Mouse (Mus musculus) bone marrow, adult 2 months (tissue): ENCODE measurements at regions not wholly inside any gene's neighbourhood (a gene's known extent, or its start where the extent isn't known, plus 50 kb on each side); places are given as distances from the start of the nearest gene placed in this dataset.

Experiments used
- CTCF ChIP-seq: fragments of 200-500 bp; IDR thresholded peaks from 2 replicates; pipeline ENCODE4 v1.5.1; 2011; ENCODE audit warnings: low read length, control low read depth; ENCODE audit not compliant: control insufficient read depth, insufficient read depth
- POLR2A ChIP-seq: fragments of 200-500 bp; IDR thresholded peaks from 2 replicates; pipeline ENCODE4 v1.6.1; 2011; ENCODE audit warnings: low read depth, mild to moderate bottlenecking, control low read depth, low read length, borderline replicate concordance; ENCODE audit not compliant: control insufficient read depth

DNA sequence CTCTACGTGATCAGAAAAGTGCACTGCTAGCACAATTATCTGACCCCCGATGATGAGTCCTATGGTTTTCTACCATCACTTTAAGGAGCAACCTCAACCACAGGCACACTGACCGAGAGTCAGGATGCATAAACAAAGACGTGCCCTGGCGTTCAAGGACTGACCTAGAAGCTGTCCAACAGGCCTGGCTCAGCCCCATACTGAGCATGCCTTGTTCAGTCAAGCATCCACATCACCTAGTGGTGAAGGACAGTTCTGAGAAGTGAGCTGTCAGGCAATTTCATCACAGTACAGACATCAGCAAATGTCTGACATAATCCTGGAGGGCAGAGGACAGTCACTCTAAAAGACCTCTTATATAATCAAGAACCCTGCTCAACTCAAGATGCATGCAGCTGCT lies 81.5 kb upstream of the Elovl6 start:
- no peak for TF ChIP-seq POLR2A
- TF ChIP-seq CTCF = no peak
